In the genomic region with DNA sequence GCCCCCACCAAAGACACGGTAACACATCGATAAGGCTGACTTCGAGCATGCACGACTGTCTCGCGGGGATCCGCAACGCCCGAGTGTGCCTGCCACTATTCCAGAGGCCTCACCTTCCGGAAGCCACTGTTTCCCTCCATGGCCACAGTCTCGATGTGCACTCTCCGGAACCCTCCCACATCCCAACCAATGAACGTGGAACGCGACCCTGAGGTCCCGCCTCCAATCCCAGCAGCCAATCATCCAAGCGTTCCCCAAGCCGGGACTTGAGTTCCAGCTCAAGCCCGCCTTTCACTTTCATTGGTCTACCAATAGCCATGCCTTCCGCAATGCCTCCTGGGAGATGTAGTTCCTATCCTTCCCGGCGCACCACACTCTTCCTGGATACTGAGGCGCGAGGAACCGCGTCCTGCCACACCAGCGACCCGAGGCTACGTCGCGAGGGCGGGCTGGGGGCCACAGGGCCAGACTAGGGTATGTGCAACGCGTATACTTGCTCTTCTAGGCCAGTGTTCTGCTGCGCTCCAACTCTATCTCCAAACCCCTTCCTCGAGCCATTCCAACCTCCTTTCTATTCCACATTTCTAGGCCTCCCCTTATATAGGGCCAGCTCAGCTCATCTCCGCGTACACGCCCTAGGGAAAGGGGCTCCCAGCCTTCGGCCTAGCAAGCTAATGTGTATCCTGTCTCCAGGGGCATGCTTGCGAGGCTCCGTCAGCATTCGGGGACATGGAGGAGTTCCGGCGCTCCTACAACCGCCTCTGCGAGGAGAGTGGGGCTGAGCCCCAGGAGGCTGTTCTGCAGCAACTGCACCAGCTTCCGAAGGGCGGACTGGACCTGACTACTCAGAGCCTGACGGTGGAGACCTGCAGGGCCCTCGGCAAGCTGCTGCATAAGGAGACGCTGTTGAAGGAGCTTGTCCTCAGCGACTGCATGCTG, we compare ENCODE assay signal across 8 mouse cellular contexts. TPM values are rescaled to one million over a fixed set of nuclear protein-coding genes. Genes with fewer than 3 reads are reported as not detected.
DNase-seq lines count a peak whose midpoint lies in the region; ATAC-seq and TF ChIP-seq lines count a peak whose summit lies in the region.

A gene (minus strand): TSS at position 159 of the 939 bp plus-strand sequence.
A gene (plus strand): TSS at position 346 of the 939 bp plus-strand sequence.

- H3K27me3 ChIP-seq in embryonic facial prominence, embryonic 13.5 days, result no peaks in the 10 kb centered on the region
- H3K27me3 ChIP-seq in kidney, adult 2 months (replicated peaks; ENCODE audit: control insufficient read depth, insufficient read depth, low read length), result no peaks in the 10 kb centered on the region
- no peaks in the 10 kb centered on the region for H3K27me3 ChIP-seq in limb, embryonic 12.5 days
- H3K27me3 ChIP-seq in midbrain, embryonic 15.5 days (replicated peaks), result no peaks in the 10 kb centered on the region
- no peaks in the 10 kb centered on the region for H3K27me3 ChIP-seq in spleen, adult 2 months (ENCODE audit: control insufficient read depth, insufficient read depth, low read length)

- WGBS in embryonic facial prominence, embryonic 13.5 days, result 3% methylated on average over 53 of the region's 53 CpGs
- WGBS in kidney, adult 2 months, result 1% methylated on average over 53 of the region's 53 CpGs
- 3% methylated on average over 53 of the region's 53 CpGs for WGBS in limb, embryonic 12.5 days
- 2% methylated on average over 53 of the region's 53 CpGs for WGBS in midbrain, embryonic 15.5 days
- 1% methylated on average over 53 of the region's 53 CpGs for WGBS in spleen, adult 2 months

- peak; percentile 94 for ATAC-seq in embryonic facial prominence, embryonic 13.5 days (ENCODE audit: insufficient number of reproducible peaks, insufficient read depth, low FRiP score, low TSS enrichment, low read depth)
- ATAC-seq in limb, embryonic 12.5 days (ENCODE audit: insufficient number of reproducible peaks, insufficient read depth, low FRiP score, low TSS enrichment, low read depth), result peak; percentile 93
- peak; percentile 97 for ATAC-seq in midbrain, embryonic 15.5 days (replicated peaks)

- TF ChIP-seq CTCF in kidney, adult 2 months (conservative IDR thresholded peaks at IDR 0.05; ENCODE audit: insufficient read depth, insufficient read length, low read depth, low read length), result 0 out of 2 replicates have a peak, but pooled peaks have one; percentile 7
- TF ChIP-seq CTCF in spleen, adult 2 months (IDR thresholded peaks at IDR 0.05; ENCODE audit: extremely low read depth, insufficient read depth, insufficient read length, insufficient replicate concordance), result no peak

- H3K4me1 ChIP-seq in embryonic facial prominence, embryonic 13.5 days, result peaks cover 27% of the 10 kb centered on the region
- H3K4me1 ChIP-seq in kidney, adult 2 months (ENCODE audit: control insufficient read depth, insufficient read depth, low read length), result peaks cover 10% of the 10 kb centered on the region; the same call in 1 of the 2 replicates
- H3K4me1 ChIP-seq in limb, embryonic 12.5 days (replicated peaks), result peaks cover 46% of the 10 kb centered on the region
- H3K4me1 ChIP-seq in midbrain, embryonic 15.5 days, result peaks cover 24% of the 10 kb centered on the region
- peaks cover 4% of the 10 kb centered on the region; the same call in 1 of the 2 replicates for H3K4me1 ChIP-seq in spleen, adult 2 months (ENCODE audit: control insufficient read depth, insufficient read depth, insufficient read length)

- DNase-seq in 3134 (ENCODE audit: extremely low read depth, insufficient read length, low spot score), result peak; percentile 97
- peak; percentile 96 to 98 for DNase-seq in adrenal gland, postnatal 36 days
- peak; percentile 98 to 99 for DNase-seq in heart, adult 18-20 months
- DNase-seq in kidney, adult 2 months, result peak; percentile 99
- DNase-seq in spleen, adult 2 months (ENCODE audit: low read depth in 1 of 2, low spot score in 2 of 2), result peak; percentile 91 to 96

- peak within 1 kb of the TSS; percentile 83 for H3K27ac ChIP-seq in embryonic facial prominence, embryonic 13.5 days
- peak within 1 kb of the TSS; percentile 33; the same call in 1 of the 2 replicates for H3K27ac ChIP-seq in kidney, adult 2 months (ENCODE audit: insufficient read depth, low read depth, low read length)
- peak within 1 kb of the TSS; percentile 62 for H3K27ac ChIP-seq in limb, embryonic 12.5 days
- H3K27ac ChIP-seq in midbrain, embryonic 15.5 days, result peak within 1 kb of the TSS; percentile 80
- H3K27ac ChIP-seq in spleen, adult 2 months (ENCODE audit: insufficient read depth, low read length), result peak within 1 kb of the TSS; percentile 30

- H3K36me3 ChIP-seq in embryonic facial prominence, embryonic 13.5 days, result peaks cover 62% of the 10 kb centered on the region
- H3K36me3 ChIP-seq in kidney, adult 2 months (ENCODE audit: control insufficient read depth, insufficient read depth, low read length), result no peaks in the 10 kb centered on the region
- H3K36me3 ChIP-seq in limb, embryonic 12.5 days, result peaks cover 62% of the 10 kb centered on the region
- H3K36me3 ChIP-seq in midbrain, embryonic 15.5 days (replicated peaks), result peaks cover 5% of the 10 kb centered on the region; the same call in 1 of the 2 replicates
- peaks cover 5% of the 10 kb centered on the region; the same call in 1 of the 2 replicates for H3K36me3 ChIP-seq in spleen, adult 2 months (ENCODE audit: control insufficient read depth, insufficient read depth, low read length)

- no peaks in the 10 kb centered on the region for H3K9me3 ChIP-seq in embryonic facial prominence, embryonic 13.5 days
- H3K9me3 ChIP-seq in limb, embryonic 12.5 days, result no peaks in the 10 kb centered on the region
- H3K9me3 ChIP-seq in midbrain, embryonic 15.5 days, result no peaks in the 10 kb centered on the region

- H3K4me2 ChIP-seq in embryonic facial prominence, embryonic 13.5 days, result peak within 1 kb of the TSS; percentile 98
- H3K4me2 ChIP-seq in limb, embryonic 12.5 days, result peak within 1 kb of the TSS; percentile 95
- H3K4me2 ChIP-seq in midbrain, embryonic 15.5 days, result peak within 1 kb of the TSS; percentile 99

- TF ChIP-seq POLR2A in kidney, adult 2 months (IDR thresholded peaks at IDR 0.05; ENCODE audit: low read depth, low read length), result peak; percentile 60
- peak; percentile 30 for TF ChIP-seq POLR2A in spleen, adult 2 months (IDR thresholded peaks at IDR 0.05; ENCODE audit: low read depth, low read length)

- peak within 1 kb of the TSS; percentile 77 for H3K9ac ChIP-seq in embryonic facial prominence, embryonic 13.5 days
- H3K9ac ChIP-seq in limb, embryonic 12.5 days (replicated peaks), result peak within 1 kb of the TSS; percentile 79
- peak within 1 kb of the TSS; percentile 73 for H3K9ac ChIP-seq in midbrain, embryonic 15.5 days

- peak within 1 kb of the TSS; percentile 68 for H3K4me3 ChIP-seq in embryonic facial prominence, embryonic 13.5 days
- H3K4me3 ChIP-seq in kidney, adult 2 months (ENCODE audit: insufficient read depth, low read depth, low read length), result peak within 1 kb of the TSS; percentile 78
- H3K4me3 ChIP-seq in limb, embryonic 12.5 days (replicated peaks), result peak within 1 kb of the TSS; percentile 66
- peak within 1 kb of the TSS; percentile 61 for H3K4me3 ChIP-seq in midbrain, embryonic 15.5 days
- peak within 1 kb of the TSS; percentile 81 for H3K4me3 ChIP-seq in spleen, adult 2 months (ENCODE audit: extremely low read depth, insufficient read depth, insufficient read length)

RNA-seq across cellular contexts. Expression of the first gene that starts in this region (rescaled TPM):
- 10 to 100 TPM; 52.1 to 60.4 TPM for total RNA-seq in adrenal gland, postnatal 36 days (2021)
- polyA plus RNA-seq in embryonic facial prominence, embryonic 13.5 days (2015; fragmentation: Nextera tagmentation; extraction: Ambion mirVana), result 132 and 154 TPM in 2 replicates
- total RNA-seq in heart, adult 18-20 months (2021), result 10 to 100 TPM; 32.5 to 34.2 TPM
- 157 and 166 TPM in 2 replicates for polyA plus RNA-seq in kidney, adult 2 months (2012; rRNA removed)
- 131 and 138 TPM in 2 replicates for polyA plus RNA-seq in limb, embryonic 12.5 days (2016; fragmentation: Nextera tagmentation; extraction: Ambion mirVana)
- 95.6 and 99.7 TPM in 2 replicates for polyA plus RNA-seq in midbrain, embryonic 15.5 days (2015; fragmentation: Nextera tagmentation; extraction: Ambion mirVana)
- 44.1 and 52.2 TPM in 2 replicates for polyA plus RNA-seq in spleen, adult 2 months (2012; rRNA removed)

RNA-seq across cellular contexts. Expression of the second gene that starts in this region (rescaled TPM):
- 10 to 100 TPM; 24.3 to 27.7 TPM for total RNA-seq in adrenal gland, postnatal 36 days (2021)
- 71.0 and 77.8 TPM in 2 replicates for polyA plus RNA-seq in embryonic facial prominence, embryonic 13.5 days (2015; fragmentation: Nextera tagmentation; extraction: Ambion mirVana)
- total RNA-seq in heart, adult 18-20 months (2021), result 1 to 10 TPM; 3.8 to 4.3 TPM
- 17.5 and 19.5 TPM in 2 replicates for polyA plus RNA-seq in kidney, adult 2 months (2012; rRNA removed)
- polyA plus RNA-seq in limb, embryonic 12.5 days (2016; fragmentation: Nextera tagmentation; extraction: Ambion mirVana), result 77.9 and 78.4 TPM in 2 replicates
- polyA plus RNA-seq in midbrain, embryonic 15.5 days (2015; fragmentation: Nextera tagmentation; extraction: Ambion mirVana), result 82.6 and 89.9 TPM in 2 replicates
- polyA plus RNA-seq in spleen, adult 2 months (2012; rRNA removed), result 33.5 and 34.9 TPM in 2 replicates

Comparison
In these comparisons a context has a peak if more than half of its experiments do, and no peak if none do; other contexts are left out.
1. Peak in every context shown above with its lines: DNase-seq, ATAC-seq, H3K4me3 ChIP-seq and H3K27ac ChIP-seq.
2. RNA of the second gene that starts in this region (total RNA-seq): 24.3 to 27.7 TPM in adrenal gland, postnatal 36 days; 3.8 to 4.3 TPM in heart, adult 18-20 months; every median in the first group is over 4 times any median in the second.
3. H3K27ac ChIP-seq: peak in every context shown above with its lines; median percentile 83 in embryonic facial prominence, embryonic 13.5 days; 80 in midbrain, embryonic 15.5 days; 62 in limb, embryonic 12.5 days; 33 in kidney, adult 2 months; 30 in spleen, adult 2 months.